Mouse (Mus musculus) ES-Bruce4 (cell line): ENCODE data around the gene Clca2.

Experiments
- CTCF ChIP-seq: IDR thresholded peaks from one replicate; pipeline ENCODE4 v1.8.1; 2011; ENCODE audit warnings: low read depth, low read length
- EP300 ChIP-seq: IDR thresholded peaks from 2 replicates; pipeline ENCODE4 v1.6.1; 2011; ENCODE audit warnings: low read depth, low read length; ENCODE audit not compliant: insufficient read depth
- POLR2A ChIP-seq: IDR thresholded peaks from one replicate; pipeline ENCODE4 v1.8.1; 2011; ENCODE audit warnings: low read length; ENCODE audit not compliant: insufficient read depth

DNA sequence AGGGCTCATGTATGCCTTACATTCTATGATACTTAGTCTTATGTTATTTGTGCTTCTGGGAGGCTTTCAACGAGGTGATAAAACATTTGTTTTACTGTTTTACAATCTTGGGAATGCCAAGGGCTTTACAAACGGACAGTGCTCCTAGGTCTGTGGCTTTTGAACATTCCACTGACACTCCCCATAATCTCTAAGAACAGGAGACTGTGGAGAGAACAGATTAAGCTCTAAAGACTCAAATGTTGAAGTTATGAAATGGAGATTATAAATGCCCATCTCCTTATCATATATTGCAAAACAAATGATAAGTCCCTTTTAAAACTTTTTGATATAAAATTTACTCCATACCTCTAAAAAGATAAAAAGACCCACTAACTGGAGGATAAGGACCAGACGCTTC, 60.4 kb downstream of the Clca2 start:
- TF ChIP-seq CTCF (no peak), EP300 (no peak), POLR2A (no peak)
